Mouse (Mus musculus) gastrocnemius, adult 2 months (tissue): ENCODE results near the gene Prkcb. TPM values are rescaled to one million over a fixed set of nuclear protein-coding genes. Genes with fewer than 3 reads are reported as not detected.
A peak's percentile ranks its signal among the peaks of the same experiment; 100 is the strongest.

Experiments
- DNase-seq: peaks from one replicate; pipeline ENCODE4 v3.0.0; 2022
- H3K27ac ChIP-seq: fragments of 200-600 bp; 2 replicates; pipeline ENCODE4 v1.8.1; 2022; ENCODE audit warnings: mild to moderate bottlenecking
- H3K4me3 ChIP-seq: fragments of 200-600 bp; 2 replicates; pipeline ENCODE4 v1.8.1; 2022; ENCODE audit warnings: mild to moderate bottlenecking, moderate library complexity
- CTCF ChIP-seq: fragments of 200-600 bp; IDR thresholded peaks from 2 replicates; pipeline ENCODE4 v1.8.1; 2022; ENCODE audit warnings: antibody characterized with exemption, mild to moderate bottlenecking, moderate library complexity
- intact Hi-C: fragments of 180-260 bp; cut with DNase I; formaldehyde crosslinking; loops from one replicate; pipeline ENCODE4 v1.15.1; 2025
- total RNA-seq, 2 experiments: library from RNA; stranded (reverse); gene quantifications; 2 replicates each; pipeline ENCODE4 v1.2.3; 2021

The Prkcb gene
- total RNA-seq, 2 experiments from 2014 or later: 0.54 to 1.1 TPM

DNA sequence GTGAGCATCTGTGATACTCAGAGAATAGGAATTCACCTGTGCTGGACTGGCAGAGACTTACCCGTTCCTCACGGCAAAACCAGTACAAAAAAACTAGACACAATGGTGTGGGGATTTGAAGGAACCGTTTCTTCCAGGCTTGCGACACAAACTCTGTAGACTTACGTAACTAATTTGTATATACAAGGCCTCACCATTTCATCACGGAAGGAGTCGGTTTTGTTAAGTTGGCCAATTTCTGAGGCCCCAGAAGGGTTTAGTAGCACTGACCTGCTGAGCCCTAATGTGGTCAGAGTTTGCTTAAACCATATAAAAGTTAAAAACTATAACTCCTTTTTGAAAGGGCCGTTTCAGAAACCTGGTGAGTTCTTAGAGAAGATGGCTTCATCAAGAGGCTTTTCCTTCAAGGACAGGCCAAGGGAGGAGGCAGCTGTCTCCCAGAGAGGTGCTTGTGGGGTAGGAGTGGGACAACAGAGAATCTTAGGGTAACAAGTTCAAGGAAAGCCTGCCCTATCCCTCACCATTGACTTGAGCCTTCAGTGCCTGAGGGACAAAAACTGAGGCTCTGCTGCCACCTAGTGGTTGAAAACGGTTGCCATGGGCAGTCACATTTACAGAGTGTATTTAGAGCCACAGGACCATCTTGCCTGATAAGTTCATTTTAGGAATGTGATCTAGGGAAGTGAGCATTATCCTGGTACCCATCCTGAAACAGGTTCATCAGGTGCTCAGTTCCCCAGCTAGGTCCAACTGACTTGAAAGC is 170.8 kb downstream of the Prkcb start:
- intact Hi-C loops: loop anchor here (1.0 kb wide), 2 partner anchors 208 to 260 kb away; no protein-coding TSS in a partner anchor
- Histone ChIP-seq H3K27ac (no peak overlapping the region), H3K4me3 (no peak overlapping the region)
- peak; percentile 94 for TF ChIP-seq CTCF
- DNase-seq: peak; percentile 80

DNA sequence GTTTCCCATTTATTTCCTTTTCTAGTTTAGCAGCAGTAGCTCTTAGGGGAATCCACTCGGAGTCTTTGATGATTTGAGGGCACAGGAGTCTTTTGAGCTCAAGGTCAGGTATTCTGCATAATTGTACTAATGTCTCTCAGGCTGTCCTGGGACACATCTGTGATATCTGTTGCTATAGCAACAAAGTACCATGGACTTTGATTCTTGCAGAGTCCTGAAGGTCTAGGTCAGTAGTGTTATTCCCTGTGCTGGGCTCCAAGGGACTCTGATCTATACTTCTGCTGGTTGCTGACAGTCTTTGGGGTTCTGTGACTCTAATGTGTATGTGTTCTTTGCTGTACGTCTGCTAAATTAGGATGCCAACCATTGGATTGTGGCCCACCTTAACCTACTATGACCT is 171.5 kb downstream of the Prkcb start:
- no peak overlapping the region for H3K27ac ChIP-seq
- no peak overlapping the region for H3K4me3 ChIP-seq
- DNase-seq: no peak
- no peak for TF ChIP-seq CTCF
- intact Hi-C loops: no loop called here

DNA sequence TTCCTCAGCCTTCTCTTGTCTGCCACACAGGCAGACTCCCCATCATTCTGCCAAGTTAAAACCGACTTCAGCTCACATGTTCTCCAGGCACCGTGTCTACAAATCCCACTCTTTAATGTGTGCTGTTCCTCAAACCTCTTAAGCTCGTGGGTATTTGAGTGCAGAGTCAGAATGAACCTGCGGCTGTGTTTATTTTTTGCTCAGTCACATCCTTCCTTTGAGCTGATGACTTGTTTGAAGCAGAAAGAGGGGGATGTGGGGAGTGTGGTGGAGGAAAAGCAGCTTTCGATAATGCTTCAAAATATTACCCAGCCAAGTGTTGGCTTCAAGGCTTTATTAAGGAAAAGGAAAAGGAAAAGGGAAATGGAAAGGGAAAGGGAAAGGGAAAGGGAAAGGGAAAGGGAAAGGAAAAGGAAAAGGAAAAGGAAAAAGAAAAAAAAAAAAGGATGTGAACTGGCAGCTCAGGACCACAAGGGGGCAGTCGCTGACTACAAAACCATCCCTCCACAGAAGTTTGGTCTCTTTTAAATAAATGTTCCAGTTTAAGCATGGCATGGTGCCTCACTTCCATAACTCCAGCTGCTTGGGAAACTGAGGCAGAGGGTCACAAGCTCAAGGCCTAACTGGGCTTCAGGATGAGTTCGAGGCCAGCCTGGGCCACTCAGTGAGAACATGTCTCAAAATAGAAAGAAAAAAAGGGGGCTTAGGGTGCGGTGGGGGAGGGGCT is 177.4 kb downstream of the Prkcb start:
- peak; percentile 74 for TF ChIP-seq CTCF
- intact Hi-C loops: no loop called here
- DNase-seq: no peak

DNA sequence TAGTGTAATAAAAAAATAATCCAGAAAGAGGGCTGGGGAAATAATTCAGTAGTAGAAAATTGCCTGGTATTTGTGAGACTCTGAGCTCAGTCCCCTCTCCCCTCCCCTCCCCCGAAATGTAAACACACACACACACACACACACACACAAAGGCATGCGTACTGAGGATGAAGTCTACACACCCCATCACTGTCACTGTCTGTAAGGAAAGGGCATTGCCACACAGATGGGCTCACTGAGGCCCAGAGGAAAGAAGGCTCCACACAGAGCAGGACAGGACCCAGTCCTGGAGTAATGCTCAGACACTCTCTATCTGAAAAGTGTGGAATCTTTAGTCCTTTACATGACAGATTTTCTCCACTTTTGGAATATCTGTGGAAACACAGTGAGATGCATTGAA is 178.2 kb downstream of the Prkcb start:
- no peak for TF ChIP-seq CTCF
- intact Hi-C loops: no loop called here
- Histone ChIP-seq H3K27ac (no peak overlapping the region), H3K4me3 (no peak overlapping the region)
- no peak for DNase-seq

More for the DNA sequence above, 177.4 kb downstream of the Prkcb start:
- Histone ChIP-seq H3K27ac (no peak overlapping the region), H3K4me3 (no peak overlapping the region)

DNA sequence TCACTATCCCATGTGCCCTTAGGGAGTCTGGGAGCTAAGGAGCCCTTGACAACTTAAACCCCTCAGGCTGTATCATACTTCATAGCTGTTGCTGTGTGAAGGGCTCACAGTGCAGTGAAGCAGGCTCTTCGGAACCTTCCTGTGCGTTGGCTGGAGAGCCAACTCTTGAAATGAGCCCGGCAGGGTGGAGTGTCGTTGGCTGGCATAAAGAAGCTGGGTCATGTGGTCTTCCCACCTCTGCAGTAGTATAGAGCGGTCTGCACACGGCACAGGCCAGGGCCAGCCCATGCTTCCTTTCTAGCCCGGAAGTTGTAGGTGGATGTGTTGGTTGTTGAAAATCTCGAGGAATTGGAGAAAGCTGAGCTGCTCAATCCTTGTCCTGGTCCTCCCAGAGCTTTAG is 179.3 kb downstream of the Prkcb start:
- intact Hi-C loops: no loop called here
- DNase-seq: no peak
- TF ChIP-seq CTCF: no peak
- no peak overlapping the region for H3K4me3 ChIP-seq
- no peak overlapping the region for H3K27ac ChIP-seq

DNA sequence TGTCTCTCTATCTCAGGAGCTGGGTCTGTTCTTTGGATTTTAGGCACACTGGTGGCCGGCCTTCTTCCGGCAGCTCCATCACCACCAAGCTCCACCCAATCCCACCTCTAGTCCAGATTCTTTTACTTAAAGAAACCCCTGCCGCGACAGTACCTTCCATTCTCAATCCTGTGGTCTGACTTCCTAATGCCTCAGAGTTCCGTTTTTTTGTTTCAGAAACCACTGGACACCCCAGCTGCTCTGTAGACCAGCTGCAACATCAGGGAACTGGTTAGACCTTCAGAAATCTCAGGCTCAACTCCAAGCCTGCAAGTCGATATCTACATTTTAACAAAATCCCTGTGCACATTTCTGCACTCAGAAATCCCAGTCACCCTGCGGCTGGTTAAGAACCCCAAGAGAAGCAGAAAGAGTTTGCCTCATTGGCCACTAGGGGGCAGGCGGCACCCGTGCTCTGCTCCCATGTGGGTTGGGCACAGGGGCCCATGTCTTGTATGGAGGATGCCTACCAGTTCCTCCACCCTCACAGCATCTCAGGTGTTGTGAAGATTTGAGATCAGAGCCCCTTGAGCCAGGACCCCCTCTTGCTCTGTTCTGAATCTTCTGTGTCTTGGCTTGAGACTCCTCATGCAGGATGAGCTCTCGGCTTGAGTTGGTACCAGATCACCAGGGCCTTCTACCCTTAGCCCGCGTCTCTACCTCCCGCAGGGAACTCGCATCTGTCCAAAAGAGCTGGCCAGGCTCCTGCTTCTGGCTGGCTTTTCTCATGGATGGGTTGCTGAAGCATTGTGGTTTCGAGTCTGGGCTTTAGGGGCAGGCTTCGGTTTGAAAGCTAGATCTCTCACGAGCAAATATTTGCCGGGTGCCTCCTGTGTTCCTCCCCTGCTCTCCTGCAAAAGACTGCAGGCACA is 182.1 kb downstream of the Prkcb start:
- peak; percentile 67 for DNase-seq
- intact Hi-C loops: loop anchor here (2.0 to 10.0 kb wide), 2 partner anchors 204 to 450 kb away; partner anchors contain the start of gene Cacng3
- Histone ChIP-seq H3K4me3 (no peak overlapping the region), H3K27ac (no peak overlapping the region)
- TF ChIP-seq CTCF: peak; percentile 95

DNA sequence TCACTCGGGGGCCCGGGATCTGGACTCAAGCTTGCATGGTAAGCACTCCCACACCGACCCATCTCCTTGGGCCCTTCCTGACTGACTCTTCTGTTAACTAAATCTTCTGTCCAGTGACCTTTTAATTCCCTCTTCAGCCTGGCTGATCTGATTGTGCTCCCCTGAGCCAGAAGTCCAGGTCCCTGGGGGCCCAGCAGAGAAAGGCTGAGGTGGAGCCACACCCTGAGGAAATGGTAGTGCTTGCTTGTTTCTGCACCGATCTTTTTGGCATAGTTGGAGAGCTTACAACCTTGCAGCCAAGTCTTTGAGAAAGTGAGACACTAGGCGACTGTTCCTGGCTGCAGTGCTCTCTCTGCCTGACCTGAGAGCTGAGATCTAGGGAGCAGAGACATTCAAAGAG is 183.7 kb downstream of the Prkcb start:
- no peak for TF ChIP-seq CTCF
- peak overlapping the region; percentile 53 for H3K27ac ChIP-seq
- H3K4me3 ChIP-seq: no peak overlapping the region
- peak; percentile 39 for DNase-seq
- intact Hi-C loops: loop anchor here (10.0 kb wide), 1 partner anchor 203 kb away; the partner anchor contains the start of gene Cacng3

DNA sequence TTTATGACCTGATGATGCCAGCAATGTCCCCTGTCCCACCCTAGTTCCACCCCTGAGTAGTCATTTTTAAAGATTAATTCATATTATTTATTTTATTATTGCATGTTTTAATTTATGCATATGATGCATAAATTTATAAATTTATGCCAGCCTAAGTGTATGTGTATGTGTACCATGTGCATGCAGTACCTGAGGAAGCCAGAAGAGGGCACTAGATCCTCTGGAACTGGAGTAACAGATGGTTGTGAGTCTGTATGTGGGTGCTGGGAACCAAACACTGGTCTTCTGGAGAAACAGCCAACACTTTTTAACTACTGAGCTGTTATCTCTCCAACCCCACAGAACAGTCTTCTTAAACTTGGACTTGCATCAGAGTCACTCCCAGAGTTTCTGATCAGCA is 186.5 kb downstream of the Prkcb start:
- intact Hi-C loops: loop anchor here (10.0 kb wide), 1 partner anchor 200 kb away; the partner anchor contains the start of gene Cacng3
- no peak for DNase-seq
- TF ChIP-seq CTCF: no peak
- no peak overlapping the region for H3K27ac ChIP-seq
- no peak overlapping the region for H3K4me3 ChIP-seq

DNA sequence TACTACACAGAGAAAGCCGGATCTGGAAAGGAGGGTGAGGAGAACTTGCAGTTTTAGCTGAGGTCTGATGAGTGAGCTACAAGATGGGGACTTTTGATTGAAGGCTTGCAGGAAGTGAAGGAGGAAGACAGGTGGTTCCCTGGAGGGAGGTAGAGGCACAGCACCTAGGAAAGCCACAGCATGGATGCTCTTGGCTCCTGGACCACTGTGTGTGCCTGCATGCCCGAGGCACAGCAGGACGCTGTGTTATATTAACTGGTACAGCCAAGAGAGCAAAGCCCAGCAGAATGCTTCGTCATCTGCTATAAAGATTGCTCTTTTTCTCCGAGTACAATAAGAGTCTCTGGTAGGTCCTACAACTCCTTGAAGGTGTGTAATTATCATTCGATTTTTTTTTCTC is 188.1 kb downstream of the Prkcb start:
- no peak overlapping the region for H3K27ac ChIP-seq
- no peak for DNase-seq
- no peak for TF ChIP-seq CTCF
- H3K4me3 ChIP-seq: no peak overlapping the region
- intact Hi-C loops: loop anchor here (10.0 kb wide), 1 partner anchor 198 kb away; the partner anchor contains the start of gene Cacng3

DNA sequence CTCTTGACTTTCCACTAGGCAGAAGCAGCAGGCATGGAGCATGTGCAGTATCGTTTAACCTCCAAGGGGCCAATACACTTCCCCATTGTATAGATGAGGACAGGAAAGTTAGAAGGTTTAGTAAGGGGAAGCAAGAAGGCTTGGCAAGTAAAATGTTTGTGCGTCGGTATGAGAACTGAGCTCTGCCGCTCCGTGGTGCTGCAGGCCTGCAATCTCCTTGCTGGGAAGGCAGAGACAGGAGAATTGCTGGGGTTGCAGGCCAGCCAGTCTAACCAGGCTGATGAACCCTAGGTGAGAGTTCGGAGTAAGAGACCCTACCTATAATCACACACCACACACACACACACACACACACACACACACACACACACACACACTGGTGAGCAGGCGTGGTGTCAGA is 188.6 kb downstream of the Prkcb start:
- no peak for TF ChIP-seq CTCF
- no peak overlapping the region for H3K27ac ChIP-seq
- H3K4me3 ChIP-seq: no peak overlapping the region
- intact Hi-C loops: loop anchor here (10.0 kb wide), 1 partner anchor 198 kb away; the partner anchor contains the start of gene Cacng3
- no peak for DNase-seq

DNA sequence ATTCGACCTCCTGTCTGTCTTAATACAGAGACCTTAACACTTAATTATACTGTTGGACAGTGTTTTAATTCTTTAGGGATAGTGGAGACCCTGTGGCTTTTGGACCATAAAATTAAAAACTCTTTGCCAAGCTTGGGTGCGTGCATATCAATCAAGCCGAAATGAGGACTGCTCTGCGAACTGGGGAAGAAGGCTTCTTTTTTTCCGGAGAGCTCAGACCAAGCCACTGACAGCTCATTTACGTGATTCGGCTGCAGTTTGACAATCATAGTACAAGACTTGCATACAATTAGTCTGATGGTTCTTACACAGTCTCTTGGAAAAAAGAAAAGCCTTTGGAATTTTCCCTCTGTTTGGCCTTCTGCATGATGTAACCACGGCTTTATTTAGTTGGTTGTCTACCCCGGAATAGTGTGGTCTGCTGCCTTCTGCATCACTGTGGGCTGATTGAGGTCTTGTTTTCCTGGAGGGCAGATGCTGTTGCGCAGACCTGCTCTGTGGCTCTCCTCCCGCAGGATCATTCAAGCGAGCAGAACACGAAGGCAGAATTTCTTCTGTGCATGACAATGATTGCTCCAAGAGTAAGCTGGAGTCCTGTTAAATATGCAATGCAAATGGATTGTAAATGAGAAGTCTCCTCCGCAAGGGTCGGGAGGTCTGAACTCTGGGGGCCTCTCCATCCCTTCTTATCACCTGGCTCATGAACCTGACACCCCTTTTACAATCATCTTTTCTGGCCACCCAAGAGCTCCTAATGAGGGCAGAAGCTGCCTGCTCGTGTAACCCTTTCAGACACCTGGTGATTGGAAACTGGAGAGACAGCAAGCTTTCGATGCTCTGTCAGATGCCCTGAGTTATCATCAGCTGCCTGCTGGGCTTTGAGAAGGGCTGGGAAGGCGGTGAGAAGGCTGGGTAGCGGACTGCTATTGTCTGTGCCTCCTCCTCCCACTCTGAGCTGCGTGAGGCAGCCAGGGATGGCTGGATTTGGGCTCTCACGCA is 189.3 kb downstream of the Prkcb start:
- intact Hi-C loops: loop anchor here (10.0 kb wide), 1 partner anchor 197 kb away; the partner anchor contains the start of gene Cacng3
- Histone ChIP-seq H3K4me3 (no peak overlapping the region), H3K27ac (no peak overlapping the region)
- no peak for TF ChIP-seq CTCF
- DNase-seq: no peak
